Mouse (Mus musculus) inflammation-experienced regulatory T-cells, adult 6 months (primary cell): ENCODE measurements at regions not wholly inside any gene's neighbourhood (a gene's known extent, or its start where the extent isn't known, plus 50 kb on each side); places are given as distances from the start of the nearest gene placed in this dataset.
"Not testable (repeated sequence)": the region's sequence is repeated elsewhere in the genome, so short reads cannot be mapped to it uniquely, and the experiment has no call there.

Experiments used
- ATAC-seq: one replicate; pipeline ENCODE4 v1.8.0; 2017

GRCm38 (mm10) chr2:149283274-149283673 lies 121.6 kb upstream of the Cst10 start:
- peak; percentile 78 for ATAC-seq

DNA sequence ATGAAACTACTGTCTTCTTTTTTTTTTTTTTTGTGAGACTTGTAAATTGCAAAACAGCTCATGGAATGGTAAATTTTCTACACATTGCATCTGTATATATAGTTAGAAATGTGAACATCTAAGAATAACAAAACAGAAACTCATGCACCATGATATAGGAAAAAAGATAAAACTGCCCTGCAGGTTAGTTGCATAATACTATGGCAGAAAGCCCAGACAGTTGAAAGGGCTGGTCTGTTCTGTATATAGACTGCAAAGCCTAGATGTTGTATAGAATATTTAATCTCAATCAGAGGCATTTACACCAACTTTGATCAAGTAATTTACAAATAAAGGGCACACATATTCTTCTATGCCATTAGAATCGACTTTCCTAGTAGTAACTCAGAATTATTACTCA lies 120.7 kb upstream of the Cst10 start:
- ATAC-seq = no peak

GRCm38 (mm10) chr2:149296936-149297335 lies 107.9 kb upstream of the Cst10 start:
- not testable (repeated sequence) for ATAC-seq

- no peak for ATAC-seq
These were observed 99.3 kb upstream of the Cst10 start for GRCm38 (mm10) chr2:149305553-149305952.

GRCm38 (mm10) chr2:149350239-149350811 lies 54.5 kb upstream of the Cst10 start:
- peak; percentile 84 for ATAC-seq
